Mouse (Mus musculus) MEL (cell line): ENCODE data around the gene Adamtsl1. TPM values are rescaled to one million over a fixed set of nuclear protein-coding genes. Genes with fewer than 3 reads are reported as not detected.

ENCODE experiments used
- DNase-seq: peaks from one replicate; pipeline ENCODE4 v3.0.0; 2011; ENCODE audit warnings: low read depth, low spot score
- H3K27ac ChIP-seq: 2 replicates; pipeline ENCODE4 v1.5.1; 2012; ENCODE audit warnings: low read depth, mild to moderate bottlenecking, control low read depth, low read length, moderate library complexity; ENCODE audit not compliant: control insufficient read depth
- H3K27me3 ChIP-seq, 2 experiments: fragments of 150-350 bp in 1 of 2; sonication (generic) in 1 of 2; 2 replicates each; pipeline ENCODE4 v1.6.1; 2012; ENCODE audit warnings: low read length in 2 of 2, mild to moderate bottlenecking in 2 of 2, improper control_type of control experiment in 1 of 2, moderate library complexity in 1 of 2; ENCODE audit not compliant: insufficient read depth in 2 of 2, control insufficient read depth in 1 of 2
- H3K36me3 ChIP-seq, 2 experiments: 2 replicates each; pipeline ENCODE4 v1.6.1; 2012 to 2014; ENCODE audit warnings: low read length in 2 of 2, improper control_type of control experiment in 1 of 2, inconsistent platforms in 1 of 2, mild to moderate bottlenecking in 1 of 2; ENCODE audit not compliant: insufficient read depth in 2 of 2, control insufficient read depth in 1 of 2
- H3K4me1 ChIP-seq, 2 experiments: fragments of 150-350 bp in 1 of 2; sonication (generic) in 1 of 2; 2 replicates each; pipeline ENCODE4 v1.6.1; 2012; ENCODE audit warnings: low read length in 2 of 2, improper control_type of control experiment in 1 of 2, mild to moderate bottlenecking in 1 of 2; ENCODE audit not compliant: insufficient read depth in 2 of 2, control insufficient read depth in 1 of 2
- H3K4me3 ChIP-seq, 2 experiments: fragments of 150-350 bp in 1 of 2; sonication (generic) in 1 of 2; 2 replicates each; pipeline ENCODE4 v1.5.1; 2012; ENCODE audit warnings: low read depth in 2 of 2, low read length in 2 of 2, mild to moderate bottlenecking in 2 of 2, moderate library complexity in 2 of 2, control low read depth in 1 of 2, improper control_type of control experiment in 1 of 2; ENCODE audit not compliant: control insufficient read depth in 1 of 2, insufficient read depth in 1 of 2
- H3K79me2 ChIP-seq: 2 replicates; pipeline ENCODE4 v1.6.1; 2012; ENCODE audit warnings: mild to moderate bottlenecking, low read length, moderate library complexity; ENCODE audit not compliant: control insufficient read depth, poor library complexity, insufficient read depth
- H3K9ac ChIP-seq: 2 replicates; pipeline ENCODE4 v1.6.1; 2012; ENCODE audit warnings: low read depth, mild to moderate bottlenecking, control low read depth, low read length, moderate library complexity; ENCODE audit not compliant: control insufficient read depth, poor library complexity, severe bottlenecking
- H3K9me3 ChIP-seq: fragments of 150-350 bp; sonication (generic); replicated peaks from 2 replicates; pipeline ENCODE4 v1.6.1; 2012; ENCODE audit warnings: mild to moderate bottlenecking, low read length, improper control_type of control experiment, moderate library complexity; ENCODE audit not compliant: insufficient read depth
- E2F4 ChIP-seq: IDR thresholded peaks from 2 replicates; pipeline ENCODE4 v1.6.1; 2011; ENCODE audit warnings: low read depth, low read length, improper control_type of control experiment, borderline replicate concordance
- GATA1 ChIP-seq: IDR thresholded peaks from 2 replicates; pipeline ENCODE4 v1.6.1; 2011; ENCODE audit warnings: low read depth, low read length, improper control_type of control experiment
- JUND ChIP-seq: IDR thresholded peaks from 2 replicates; pipeline ENCODE4 v1.6.1; 2011; ENCODE audit warnings: low read depth, mild to moderate bottlenecking, improper control_type of control experiment, low read length
- MAFK ChIP-seq: IDR thresholded peaks from 2 replicates; pipeline ENCODE4 v1.6.1; 2011; ENCODE audit warnings: low read depth, mild to moderate bottlenecking, low read length, improper control_type of control experiment, borderline replicate concordance
- MAX ChIP-seq: IDR thresholded peaks from 2 replicates; pipeline ENCODE4 v1.6.1; 2011; ENCODE audit warnings: low read length, improper control_type of control experiment
- MYB ChIP-seq: IDR thresholded peaks from 2 replicates; pipeline ENCODE4 v1.6.1; 2011; ENCODE audit warnings: mild to moderate bottlenecking, low read depth, low read length, improper control_type of control experiment
- MYC ChIP-seq: IDR thresholded peaks from 2 replicates; pipeline ENCODE4 v1.6.1; 2011; ENCODE audit warnings: low read depth, mild to moderate bottlenecking, low read length, improper control_type of control experiment, moderate library complexity
- NELFE ChIP-seq: IDR thresholded peaks from 2 replicates; pipeline ENCODE4 v1.6.1; 2011; ENCODE audit warnings: low read depth, low read length, improper control_type of control experiment
- NRF1 ChIP-seq: IDR thresholded peaks from 2 replicates; pipeline ENCODE4 v1.6.1; 2014; ENCODE audit warnings: low read depth, mild to moderate bottlenecking, inconsistent platforms, low read length, improper control_type of control experiment, moderate library complexity; ENCODE audit not compliant: poor library complexity, insufficient read depth, severe bottlenecking
- POLR2A ChIP-seq, 2 experiments: IDR thresholded peaks; 2 replicates each; pipeline ENCODE4 v1.6.1; 2011 to 2012; ENCODE audit warnings: low read length in 2 of 2, mild to moderate bottlenecking in 2 of 2, control low read depth in 1 of 2, improper control_type of control experiment in 1 of 2, low read depth in 1 of 2, moderate library complexity in 1 of 2; ENCODE audit not compliant: control insufficient read depth in 1 of 2, insufficient read depth in 1 of 2, poor library complexity in 1 of 2
- POLR2AphosphoS2 ChIP-seq: IDR thresholded peaks from 2 replicates; pipeline ENCODE4 v1.6.1; 2011; ENCODE audit warnings: low read length, improper control_type of control experiment
- POLR2AphosphoS5 ChIP-seq: IDR thresholded peaks from 2 replicates; pipeline ENCODE4 v1.6.1; 2012; ENCODE audit warnings: low read depth, borderline replicate concordance, mild to moderate bottlenecking, inconsistent platforms, low read length, moderate library complexity, mixed read lengths
- RAD21 ChIP-seq: IDR thresholded peaks from 2 replicates; pipeline ENCODE4 v1.6.1; 2011; ENCODE audit warnings: mild to moderate bottlenecking, low read depth, low read length, improper control_type of control experiment
- TCF12 ChIP-seq: IDR thresholded peaks from 2 replicates; pipeline ENCODE4 v1.6.1; 2014; ENCODE audit warnings: low read depth, mild to moderate bottlenecking, inconsistent platforms, low read length, improper control_type of control experiment, moderate library complexity
- USF1 ChIP-seq: IDR thresholded peaks from 2 replicates; pipeline ENCODE4 v1.6.1; 2014; ENCODE audit warnings: low read depth, mild to moderate bottlenecking, inconsistent platforms, low read length, improper control_type of control experiment, moderate library complexity
- ZC3H11A ChIP-seq: IDR thresholded peaks from 2 replicates; pipeline ENCODE4 v1.6.1; 2012; ENCODE audit warnings: low read depth, mild to moderate bottlenecking, inconsistent platforms, low read length, improper control_type of control experiment
- ZKSCAN1 ChIP-seq: IDR thresholded peaks from 2 replicates; pipeline ENCODE4 v1.6.1; 2012; ENCODE audit warnings: low read depth, mild to moderate bottlenecking, inconsistent platforms, low read length, improper control_type of control experiment, moderate library complexity
- polyA plus RNA-seq, 2 experiments: library from polyadenylated mRNA; stranded (reverse) in 1 of 2; unstranded in 1 of 2; fragments of >175 nt in 1 of 2; fragments of >200 nt in 1 of 2; gene quantifications; 2 replicates each; pipeline versions ENCODE4 v1.2.1 to v1.2.4; 2012; ENCODE audit warnings: low replicate concordance in 2 of 2, low read depth in 1 of 2; ENCODE audit not compliant: insufficient read length in 2 of 2, insufficient read depth in 1 of 2, missing spikeins in 1 of 2
- total RNA-seq: library from RNA; depleted of rRNA; stranded (reverse); fragments of 300-350 nt; gene quantifications from 2 replicates; pipeline ENCODE4 v1.2.3, GENCODE M21; 2012

Adamtsl1 gene
- total and polyA plus RNA-seq, 3 experiments = not detected

GRCm38 (mm10) chr4:86068875-86069718, 555.1 kb downstream of the Adamtsl1 start:
- no peak overlapping the region for H3K27ac ChIP-seq
- no peak overlapping the region for H3K4me3 ChIP-seq
- TF ChIP-seq MAFK = no peak
- TF ChIP-seq MAX = no peak
- TF ChIP-seq NELFE = no peak
- TF ChIP-seq POLR2AphosphoS5 = no peak
- no peak for TF ChIP-seq TCF12
- TF ChIP-seq JUND = no peak
- TF ChIP-seq GATA1 = no peak
- no peak for TF ChIP-seq MYC
- no peak for TF ChIP-seq ZC3H11A
- TF ChIP-seq ZKSCAN1 = no peak
- TF ChIP-seq POLR2AphosphoS2 = no peak
- no peak for TF ChIP-seq E2F4
- no peak for TF ChIP-seq POLR2A (IDR thresholded peaks at IDR 0.05; ENCODE audit: control insufficient read depth in 1 of 2, insufficient read depth in 1 of 2, low read depth in 1 of 2, low read length in 2 of 2, poor library complexity in 1 of 2)
- no peak for TF ChIP-seq USF1
- no peak for TF ChIP-seq NRF1
- no peak for TF ChIP-seq RAD21
- TF ChIP-seq MYB = no peak
- no peaks in the 10 kb centered on the region for H3K79me2 ChIP-seq
- no peak for DNase-seq
- no peaks in the 10 kb centered on the region for H3K9me3 ChIP-seq
- H3K4me1 ChIP-seq = no peaks in the 10 kb centered on the region
- H3K9ac ChIP-seq = no peak overlapping the region
- no peaks in the 10 kb centered on the region for H3K27me3 ChIP-seq
- H3K36me3 ChIP-seq = no peaks in the 10 kb centered on the region

- no peak overlapping the region for H3K4me3 ChIP-seq
- H3K27me3 ChIP-seq = no peaks in the 10 kb centered on the region
- H3K27ac ChIP-seq = no peak overlapping the region
- H3K36me3 ChIP-seq = no peaks in the 10 kb centered on the region
- DNase-seq = no peak
- no peaks in the 10 kb centered on the region for H3K9me3 ChIP-seq
- no peak for TF ChIP-seq TCF12
- H3K79me2 ChIP-seq = no peaks in the 10 kb centered on the region
- no peaks in the 10 kb centered on the region for H3K4me1 ChIP-seq
- H3K9ac ChIP-seq = no peak overlapping the region
Observed at GRCm38 (mm10) chr4:86074871-86075270, 560.9 kb downstream of the Adamtsl1 start.
